Mouse (Mus musculus) E14TG2a.4 (cell line): ENCODE results near the gene Gm6020.

Source experiments
- CTCF ChIP-seq: conservative IDR thresholded peaks from 2 replicates; pipeline ENCODE4 v1.5.1; 2014; ENCODE audit warnings: low read length
- NANOG ChIP-seq: IDR thresholded peaks from 2 replicates; pipeline ENCODE4 v1.6.1; 2014; ENCODE audit warnings: borderline replicate concordance, low read length, mixed read lengths

GRCm38 (mm10) chr19:61225526-61226400 lies 42.1 kb downstream of the Gm6020 start:
- TF ChIP-seq CTCF, result no peak
- TF ChIP-seq NANOG, result no peak
